Mouse (Mus musculus): Measurements from ENCODE around the gene Reck.

Reck gene

GRCm38 (mm10) chr4:43918221-43918620 lies 42.9 kb downstream of the Reck start:
- no peak for DNase-seq

GRCm38 (mm10) chr4:43920602-43921001 lies 45.3 kb downstream of the Reck start:
- DNase-seq: no peak

- no peak for DNase-seq
These were observed 49.8 kb downstream of the Reck start for GRCm38 (mm10) chr4:43925125-43925524.

- DNase-seq: peak; percentile 81
These were observed 50.4 kb downstream of the Reck start for GRCm38 (mm10) chr4:43925779-43926178.

- peak; percentile 57 for DNase-seq
These were observed 52.5 kb downstream of the Reck start for GRCm38 (mm10) chr4:43927826-43928225.

GRCm38 (mm10) chr4:43931877-43932276 lies 56.5 kb downstream of the Reck start:
- no peak for DNase-seq

GRCm38 (mm10) chr4:43936186-43936585 lies 60.9 kb downstream of the Reck start:
- no peak for DNase-seq

GRCm38 (mm10) chr4:43936749-43937674 lies 61.7 kb downstream of the Reck start:
- peak; percentile 13 for DNase-seq

- DNase-seq: no peak
These were observed 66.0 kb downstream of the Reck start for GRCm38 (mm10) chr4:43941315-43941714.

- no peak for DNase-seq
These were observed 67.1 kb downstream of the Reck start for GRCm38 (mm10) chr4:43942421-43942820.

- DNase-seq: no peak
These were observed 72.2 kb downstream of the Reck start for GRCm38 (mm10) chr4:43947571-43947970.

GRCm38 (mm10) chr4:43957292-43957845 lies 82.0 kb downstream of the Reck start, which contains the start of gene Glipr2:
Glipr2 (plus strand) TSS chr4:43957401.
- peak; percentile 90 for DNase-seq

GRCm38 (mm10) chr4:43957846-43958461 lies 82.6 kb downstream of the Reck start:
- peak; percentile 67 for DNase-seq

GRCm38 (mm10) chr4:43959523-43960179 lies 84.3 kb downstream of the Reck start:
- no peak for DNase-seq

- no peak for DNase-seq
These were observed 84.9 kb downstream of the Reck start for GRCm38 (mm10) chr4:43960207-43960606.

GRCm38 (mm10) chr4:43964326-43964833 lies 89.0 kb downstream of the Reck start:
- peak; percentile 37 for DNase-seq

GRCm38 (mm10) chr4:43964951-43965684 lies 89.8 kb downstream of the Reck start:
- no peak for DNase-seq

- DNase-seq: no peak
These were observed 90.7 kb downstream of the Reck start for GRCm38 (mm10) chr4:43965856-43966535.

GRCm38 (mm10) chr4:43968650-43969049 lies 93.3 kb downstream of the Reck start:
- DNase-seq: no peak

GRCm38 (mm10) chr4:43969373-43969772 lies 94.0 kb downstream of the Reck start:
- DNase-seq: no peak

All from thymus, postnatal 14 days (tissue).